Mouse (Mus musculus): ENCODE data around the gene Scgb2b12. TPM values are rescaled to one million over a fixed set of nuclear protein-coding genes. Genes with fewer than 3 reads are reported as not detected.

Scgb2b12 gene
- polyA plus RNA-seq (2012; rRNA removed; ENCODE audit: low replicate concordance) = not detected in 2 replicates

DNA sequence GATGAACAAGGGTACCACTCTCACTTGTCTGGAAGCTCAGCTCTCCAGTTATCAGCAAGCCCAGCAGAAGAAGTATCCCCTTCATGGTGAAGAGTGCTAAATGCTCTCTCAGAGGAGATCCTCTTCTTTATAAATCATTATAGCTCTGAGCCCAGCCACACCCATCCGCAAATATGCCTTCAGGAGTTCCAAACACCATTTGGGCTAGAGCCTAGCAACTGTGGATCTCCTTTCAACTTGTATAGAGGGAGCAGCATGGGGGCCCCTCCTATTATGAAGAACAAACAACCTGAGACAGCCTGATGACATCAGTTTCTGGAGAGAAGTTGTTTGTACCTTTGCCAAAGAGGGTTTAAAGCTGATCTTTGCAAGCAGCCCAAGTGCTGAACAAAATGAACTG, at the start of gene Scgb2b12:
TSS of gene Scgb2b12 (minus strand) at position 101 of the 400 bp plus-strand sequence.

DNA sequence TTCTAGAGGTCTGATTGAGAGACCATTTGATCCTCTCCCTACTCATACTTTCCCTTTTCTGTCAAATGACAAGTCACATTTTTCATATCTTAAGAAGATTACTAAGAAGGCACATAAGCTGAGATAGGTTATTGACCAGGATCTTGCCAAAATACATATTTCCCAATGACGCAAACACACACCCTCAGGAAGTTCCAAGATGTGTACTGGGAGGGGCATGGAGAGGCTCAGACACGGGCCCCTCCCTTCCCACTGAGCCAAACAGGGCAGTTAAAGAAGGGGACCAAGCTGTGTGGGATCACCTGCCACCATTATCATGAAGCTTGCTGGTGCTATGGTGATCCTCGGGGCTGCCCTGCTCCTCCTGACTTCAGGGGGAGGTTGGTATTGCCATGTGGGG, 6.8 kb upstream of the Scgb2b12 start, which contains the start of gene Scgb1b12:
TSS of gene Scgb1b12 (plus strand) at position 301 of the 400 bp plus-strand sequence.

Other genes with a start within 250 kb of the Scgb2b12 start
- gene Scgb1b10, start 226.4 kb downstream of the Scgb2b12 start, polyA plus RNA-seq (2012; rRNA removed; ENCODE audit: low replicate concordance) = not detected in 2 replicates
- gene Scgb2b11, start 116.1 kb downstream of the Scgb2b12 start, polyA plus RNA-seq (2012; rRNA removed; ENCODE audit: low replicate concordance) = not detected in 2 replicates
- not detected in 2 replicates for gene Scgb1b11, start 104.4 kb downstream of the Scgb2b12 start, polyA plus RNA-seq (2012; rRNA removed; ENCODE audit: low replicate concordance)
- not detected in 2 replicates for gene Scgb1b12, start 6.9 kb upstream of the Scgb2b12 start, polyA plus RNA-seq (2012; rRNA removed; ENCODE audit: low replicate concordance)
- gene Scgb1b29, start 114.3 kb upstream of the Scgb2b12 start, polyA plus RNA-seq (2012; rRNA removed; ENCODE audit: low replicate concordance) = not detected in 2 replicates

All from subcutaneous adipose tissue, adult 2 months (tissue).